Mouse (Mus musculus) urinary bladder, adult 2 months (tissue): Measurements from ENCODE around the gene Rbms3. TPM values are rescaled to one million over a fixed set of nuclear protein-coding genes. Genes with fewer than 3 reads are reported as not detected.

Experiments used
- DNase-seq: peaks from one replicate; pipeline ENCODE4 v3.0.0; 2022; ENCODE audit warnings: low spot score
- polyA plus RNA-seq: library from polyadenylated mRNA; depleted of rRNA; stranded (reverse); fragments of >200 nt; gene quantifications from 2 replicates; pipeline ENCODE4 v1.2.3, GENCODE M21; 2012

Rbms3 gene
- polyA plus RNA-seq, 1 experiment, result 20.8 TPM

DNA sequence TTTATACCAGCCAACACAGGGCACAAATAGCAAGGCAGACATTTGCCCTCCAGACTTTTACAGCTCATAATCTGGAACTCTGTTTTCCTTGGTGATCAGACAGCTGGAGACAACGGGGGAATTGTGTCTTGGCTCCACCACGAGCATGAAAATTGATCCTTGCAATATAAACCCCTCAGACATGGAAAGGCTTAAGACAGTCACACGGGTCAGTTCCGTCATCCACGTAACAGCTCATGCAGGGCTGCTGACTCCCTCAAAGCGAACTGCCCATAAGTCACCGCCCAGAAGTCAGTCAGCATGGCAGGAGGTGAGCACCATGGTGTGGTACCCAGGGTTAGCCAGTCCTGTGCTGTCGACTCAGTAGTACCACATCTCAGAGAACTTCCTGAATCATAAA is 794.8 kb downstream of the Rbms3 start:
- DNase-seq, result no peak

DNA sequence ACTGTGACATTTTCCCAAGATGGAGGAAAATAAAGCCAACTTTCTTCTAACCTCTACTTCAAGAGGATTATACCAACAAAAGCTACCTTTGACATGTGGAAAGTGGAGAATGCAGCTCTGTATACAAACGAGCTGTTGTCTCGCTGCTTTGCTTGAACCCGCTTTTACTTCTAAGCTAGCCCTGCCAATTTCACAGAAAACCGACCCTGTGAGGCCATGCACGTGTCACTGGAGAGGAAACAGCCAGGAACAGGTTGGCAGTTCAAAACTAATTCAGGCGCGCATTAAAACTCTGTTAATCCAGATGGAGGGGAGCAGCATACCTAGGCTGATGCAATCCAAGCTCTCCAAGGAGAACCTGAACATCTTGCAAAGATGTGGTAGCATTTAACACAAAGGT is 796.0 kb downstream of the Rbms3 start:
- no peak for DNase-seq

DNA sequence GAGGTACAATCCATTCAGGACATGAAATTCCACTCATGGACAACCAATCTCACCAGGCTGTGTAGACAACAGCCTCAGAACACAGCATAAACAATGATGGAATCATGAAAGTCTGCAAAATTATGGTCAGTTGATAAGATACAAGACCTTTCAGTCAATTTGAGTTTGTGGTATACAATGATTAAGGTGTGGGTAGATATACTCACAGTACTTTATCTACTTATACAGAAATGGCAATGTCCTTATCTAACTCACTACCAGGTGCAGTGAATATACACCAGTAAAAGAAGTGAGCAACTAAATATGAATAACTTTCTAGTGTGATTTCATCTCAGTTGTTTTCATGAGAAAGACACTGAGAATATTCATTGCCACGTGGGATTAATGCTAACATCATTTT is 796.9 kb downstream of the Rbms3 start:
- DNase-seq, result no peak

DNA sequence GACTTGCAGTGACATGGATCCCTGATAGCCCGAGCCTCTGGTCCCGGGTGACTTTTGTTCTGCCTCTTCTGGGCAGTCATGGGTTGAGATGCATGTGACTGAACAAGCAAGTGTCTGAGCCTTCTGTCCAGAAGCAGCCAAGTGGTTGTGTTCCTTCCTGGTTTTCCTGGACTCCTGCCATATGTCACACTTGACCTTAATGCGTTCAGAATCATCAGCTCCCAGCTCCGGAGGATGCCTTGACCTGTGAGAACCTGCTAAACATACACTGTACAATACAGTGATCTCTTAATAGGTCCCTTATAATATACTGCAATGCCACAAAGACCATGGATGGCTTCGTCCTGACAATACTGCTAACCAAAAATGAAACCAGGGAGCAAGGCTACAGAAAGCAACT is 798.3 kb downstream of the Rbms3 start:
- DNase-seq, result no peak

DNA sequence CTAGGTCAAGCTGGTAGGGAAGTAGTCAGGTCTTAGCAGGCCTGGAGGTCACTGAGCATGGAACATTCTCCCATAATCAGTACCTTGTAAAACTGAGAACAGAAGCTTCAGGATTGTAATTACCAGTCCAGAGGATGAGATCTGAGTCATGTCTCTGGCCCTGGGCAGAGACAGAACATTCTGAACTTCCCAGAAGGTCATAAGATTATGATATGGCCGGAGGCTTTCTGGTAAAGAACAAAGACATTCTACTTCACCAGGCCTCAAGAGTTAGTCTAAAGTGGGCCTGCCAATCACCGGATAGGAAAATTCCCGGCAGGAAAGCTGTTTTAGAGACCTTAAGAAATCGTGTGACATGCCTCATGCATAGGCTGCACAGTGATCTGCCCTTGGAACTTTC is 799.8 kb downstream of the Rbms3 start:
- DNase-seq, result no peak

DNA sequence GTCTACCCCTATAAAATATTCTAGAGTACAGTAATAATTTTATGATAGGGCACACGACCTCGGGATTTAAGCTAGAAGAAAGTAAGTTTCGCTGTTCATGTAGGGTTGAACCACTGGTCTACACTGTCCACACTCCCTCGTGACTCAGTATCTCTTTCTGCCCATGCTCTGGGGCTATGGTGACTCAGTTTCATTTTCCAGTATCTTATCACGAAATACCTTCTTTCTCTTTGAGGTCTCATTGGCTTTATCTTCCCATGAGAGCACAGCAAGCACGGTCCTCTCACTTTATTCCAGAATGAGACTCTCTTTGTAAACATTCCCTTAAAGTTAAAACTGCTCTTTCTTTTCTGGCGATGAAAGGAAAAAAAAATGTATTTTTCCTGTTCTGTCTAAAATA is 808.1 kb downstream of the Rbms3 start:
- DNase-seq, result no peak

DNA sequence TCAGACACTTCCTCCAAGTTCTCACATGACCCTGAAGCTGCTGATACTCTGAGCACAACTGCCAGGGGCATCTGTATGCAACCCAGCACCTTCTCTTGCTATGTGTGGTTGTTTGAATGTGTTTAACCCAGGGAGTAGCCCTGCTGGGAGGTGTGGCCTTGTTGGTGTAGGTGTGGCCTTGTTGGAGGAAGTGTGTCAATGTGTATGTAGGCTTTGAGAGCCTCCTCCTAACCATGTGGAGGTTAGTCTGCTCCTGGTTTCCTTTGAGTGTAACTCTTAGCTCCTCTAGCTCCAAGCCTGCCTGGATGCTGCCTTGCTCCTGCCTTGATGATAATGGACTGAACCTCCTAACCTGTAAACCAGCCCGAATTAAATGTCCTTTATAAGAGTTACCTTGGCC is 812.5 kb downstream of the Rbms3 start:
- no peak for DNase-seq

DNA sequence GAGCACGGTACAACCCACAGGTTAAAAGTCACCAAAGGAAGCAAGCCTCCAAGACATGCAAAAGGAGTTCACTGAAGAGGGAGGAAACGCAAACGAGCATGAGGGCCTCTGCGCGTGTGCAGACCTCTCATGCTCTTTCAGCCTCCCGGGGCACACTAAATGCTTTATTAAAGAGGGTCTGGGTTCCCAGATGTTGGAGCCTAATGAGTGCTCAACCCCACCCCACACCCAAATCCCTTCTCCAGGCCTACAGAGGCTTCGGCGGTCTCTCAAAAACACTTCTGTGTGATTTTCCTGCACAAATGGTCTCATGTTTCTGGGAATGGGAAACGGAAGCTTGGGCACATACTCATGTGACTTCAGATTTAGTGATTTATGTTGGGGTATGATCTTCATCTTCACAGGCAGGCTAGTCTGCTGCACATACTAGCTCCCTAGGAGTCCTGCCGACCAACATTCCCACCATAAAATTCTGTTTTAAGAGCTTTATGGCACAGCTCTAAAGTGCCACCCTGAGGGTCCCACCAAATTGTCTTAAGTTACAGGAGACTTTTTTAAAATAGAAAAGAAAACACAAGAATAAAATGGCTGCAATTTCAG is 815.1 kb downstream of the Rbms3 start:
- no peak for DNase-seq

DNA sequence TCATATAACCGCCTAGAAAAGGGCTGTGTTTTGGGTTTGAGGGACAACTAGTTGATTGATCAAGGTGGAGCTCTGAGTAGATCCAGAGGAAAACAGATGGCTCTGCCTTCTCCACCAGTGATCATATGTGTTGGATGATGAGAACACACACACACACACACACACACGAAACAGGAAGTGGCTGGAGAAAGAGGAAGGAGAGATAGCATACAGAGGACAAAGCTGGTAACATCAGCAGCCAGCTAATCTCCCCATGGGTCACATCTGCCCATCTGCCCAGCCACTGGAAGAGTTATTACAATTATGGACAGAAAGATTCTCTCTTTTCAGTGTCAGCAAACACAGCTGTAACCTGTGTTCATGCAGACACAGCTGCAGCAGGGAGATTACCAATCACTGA is 816.3 kb downstream of the Rbms3 start:
- DNase-seq, result no peak

DNA sequence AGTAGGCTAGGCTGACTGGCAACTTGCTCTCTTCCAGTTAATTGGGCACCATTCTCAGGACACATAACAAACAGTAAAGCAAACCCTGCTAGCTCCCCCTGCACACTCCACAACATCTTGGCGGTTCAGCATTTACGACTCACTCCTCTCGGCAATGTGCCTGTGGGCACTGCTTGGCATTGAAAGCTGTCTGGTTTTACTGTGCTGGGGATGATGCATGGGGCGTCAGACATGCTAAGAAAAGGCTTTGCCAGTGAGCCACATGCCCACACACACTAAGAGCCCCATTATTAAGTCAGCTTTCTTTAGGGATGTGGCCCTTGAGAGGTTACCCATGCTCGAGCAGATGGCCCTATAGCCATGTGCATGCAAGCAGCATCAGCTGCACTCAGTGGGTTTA is 820.5 kb downstream of the Rbms3 start:
- DNase-seq, result no peak

DNA sequence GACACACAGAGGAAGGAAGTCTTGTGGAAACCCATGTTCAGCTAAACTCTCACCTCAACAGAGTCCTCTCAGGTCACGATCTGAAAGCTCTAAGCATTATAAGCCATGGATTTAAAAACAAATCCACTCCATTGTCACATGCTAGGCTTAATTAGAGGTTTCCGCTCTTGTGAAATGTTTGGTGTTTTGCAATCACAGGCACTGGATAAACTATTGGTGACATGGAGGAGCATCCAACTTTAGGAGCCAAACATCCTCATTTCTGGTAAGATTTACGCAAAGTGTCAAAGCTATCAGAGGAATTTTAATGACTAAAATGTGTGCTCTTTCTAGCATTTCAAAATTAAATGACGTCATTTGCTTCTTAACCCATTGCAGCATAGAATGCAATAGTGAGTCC is 821.3 kb downstream of the Rbms3 start:
- DNase-seq, result no peak

DNA sequence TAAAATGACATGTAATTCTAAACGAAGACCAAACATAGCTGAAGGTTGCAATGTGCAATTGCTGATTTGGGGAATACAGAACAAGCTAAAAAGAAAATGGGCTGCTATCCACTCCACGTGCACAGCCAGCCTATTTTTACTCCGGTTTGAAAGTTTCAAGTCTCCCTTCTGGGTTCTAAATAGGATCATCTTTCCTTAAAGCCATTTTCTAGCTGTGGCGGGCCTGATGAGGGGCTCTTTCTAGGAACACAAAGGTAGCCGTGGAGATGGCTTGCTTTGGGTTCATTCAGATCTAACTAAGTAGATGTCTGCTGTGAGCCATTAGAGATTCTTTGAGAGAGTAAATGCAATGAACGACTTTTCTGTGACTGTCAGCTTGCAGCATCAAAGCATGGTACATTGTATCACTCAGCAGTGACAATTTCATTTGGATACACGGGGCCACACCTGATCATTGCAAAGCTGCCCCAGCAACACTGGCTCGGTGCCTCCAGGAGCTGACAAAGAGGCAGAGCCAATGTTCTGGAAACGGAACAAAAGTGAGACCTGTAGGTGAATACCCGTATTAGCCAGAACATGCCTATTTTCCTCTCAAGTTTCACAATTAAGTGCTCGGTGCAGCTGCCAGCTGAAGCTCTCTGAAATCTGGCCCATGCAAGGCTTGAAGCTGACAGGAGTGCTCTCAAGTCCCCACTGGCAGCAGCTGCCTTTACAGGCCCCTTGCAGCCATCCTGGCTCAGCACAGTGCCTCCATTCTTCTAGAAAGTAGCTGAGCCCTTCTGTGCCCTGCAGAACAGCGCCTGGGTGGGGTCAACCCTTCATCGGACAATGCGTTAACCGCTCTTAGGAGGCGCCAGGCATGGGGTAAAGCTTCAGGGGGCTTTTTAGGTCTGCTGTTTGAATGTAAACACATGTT is 822.3 kb downstream of the Rbms3 start:
- no peak for DNase-seq

DNA sequence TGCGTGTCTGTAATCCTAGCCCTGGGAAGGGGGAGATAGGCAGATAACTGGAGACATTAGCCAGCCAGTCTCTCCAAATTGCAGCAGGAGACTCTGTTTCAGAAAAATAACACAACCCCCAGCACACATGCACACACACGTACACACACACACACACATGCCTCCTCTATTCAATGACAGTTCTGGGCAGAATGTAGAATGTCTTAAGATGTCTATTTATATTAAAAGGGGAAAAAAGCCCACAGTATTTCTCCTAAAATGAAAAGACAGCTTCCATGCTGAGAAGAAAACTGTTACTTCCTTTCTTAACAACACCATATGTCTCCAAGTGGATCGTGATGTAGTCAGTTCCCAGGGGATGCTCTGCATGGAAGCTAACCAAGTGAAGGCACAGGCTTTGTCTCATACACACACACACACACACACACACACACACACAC is 826.4 kb downstream of the Rbms3 start:
- no peak for DNase-seq

DNA sequence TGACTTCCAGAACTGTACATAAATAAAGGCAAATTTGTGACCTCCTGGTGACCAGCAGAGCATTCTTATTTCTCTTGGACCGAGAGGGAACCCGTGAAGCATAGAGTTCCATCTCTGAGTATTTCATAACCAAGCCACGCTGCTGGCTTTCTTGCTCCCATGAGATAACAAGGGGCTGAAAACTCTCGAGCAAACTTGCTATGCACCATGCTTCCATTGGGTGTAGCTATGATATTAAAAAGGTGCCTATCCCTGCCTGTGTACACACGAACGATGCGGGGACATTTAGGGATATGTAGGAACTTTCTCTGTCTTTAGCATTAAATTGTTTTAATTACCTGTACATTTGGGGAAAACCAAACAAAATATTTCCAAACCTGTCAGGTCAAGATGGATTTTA is 827.1 kb downstream of the Rbms3 start:
- DNase-seq, result no peak

DNA sequence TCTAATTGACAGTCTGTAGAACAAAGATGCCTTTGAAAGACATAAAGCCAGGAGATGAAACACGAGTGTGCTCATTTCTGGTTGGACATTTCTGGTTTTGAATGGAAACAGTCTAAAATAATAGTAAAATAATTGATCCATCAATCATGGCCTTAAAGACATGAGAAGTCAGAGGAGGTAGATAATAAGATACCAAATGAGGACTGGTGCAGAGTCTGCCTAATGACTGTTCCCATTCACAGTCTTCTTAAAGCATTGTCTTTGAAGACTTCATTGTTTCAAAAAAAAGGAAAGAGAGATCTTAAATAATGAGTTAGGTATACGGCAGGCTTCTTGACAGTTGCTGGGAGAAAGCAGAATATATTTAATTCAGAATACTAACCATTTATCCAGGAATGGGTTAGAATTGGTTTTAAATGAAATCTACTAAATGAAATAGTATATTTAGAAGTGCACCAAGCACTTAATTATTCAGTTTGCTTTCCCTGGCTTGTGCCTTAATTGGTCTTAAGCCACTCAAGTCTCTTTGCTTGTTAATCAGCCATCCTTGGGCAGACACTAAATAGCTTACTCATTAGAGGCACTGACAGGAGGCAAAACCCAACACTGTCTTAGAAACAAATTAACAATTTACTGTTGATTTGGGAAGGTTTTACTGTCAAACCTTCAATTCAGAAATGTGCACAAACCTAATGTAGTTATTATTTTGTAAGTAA is 834.3 kb downstream of the Rbms3 start:
- no peak for DNase-seq

DNA sequence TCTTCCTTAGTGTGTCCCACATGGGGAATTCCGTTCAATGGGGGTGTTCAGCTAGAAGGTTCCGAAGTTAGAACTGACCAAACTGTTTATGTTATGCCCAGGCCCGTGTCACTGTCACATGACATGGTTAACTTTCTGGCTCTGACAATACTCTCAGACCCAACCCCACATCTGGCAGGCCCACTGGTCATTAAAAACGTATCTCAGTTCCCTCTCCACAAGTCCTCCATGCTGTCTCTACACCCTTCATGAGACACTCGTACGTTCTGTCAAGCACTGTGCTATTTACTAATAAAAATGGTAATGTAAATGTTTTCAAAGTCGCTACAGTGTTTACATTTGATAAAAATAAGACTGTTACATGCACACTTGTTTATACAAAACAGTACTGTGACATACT is 837.9 kb downstream of the Rbms3 start:
- no peak for DNase-seq

DNA sequence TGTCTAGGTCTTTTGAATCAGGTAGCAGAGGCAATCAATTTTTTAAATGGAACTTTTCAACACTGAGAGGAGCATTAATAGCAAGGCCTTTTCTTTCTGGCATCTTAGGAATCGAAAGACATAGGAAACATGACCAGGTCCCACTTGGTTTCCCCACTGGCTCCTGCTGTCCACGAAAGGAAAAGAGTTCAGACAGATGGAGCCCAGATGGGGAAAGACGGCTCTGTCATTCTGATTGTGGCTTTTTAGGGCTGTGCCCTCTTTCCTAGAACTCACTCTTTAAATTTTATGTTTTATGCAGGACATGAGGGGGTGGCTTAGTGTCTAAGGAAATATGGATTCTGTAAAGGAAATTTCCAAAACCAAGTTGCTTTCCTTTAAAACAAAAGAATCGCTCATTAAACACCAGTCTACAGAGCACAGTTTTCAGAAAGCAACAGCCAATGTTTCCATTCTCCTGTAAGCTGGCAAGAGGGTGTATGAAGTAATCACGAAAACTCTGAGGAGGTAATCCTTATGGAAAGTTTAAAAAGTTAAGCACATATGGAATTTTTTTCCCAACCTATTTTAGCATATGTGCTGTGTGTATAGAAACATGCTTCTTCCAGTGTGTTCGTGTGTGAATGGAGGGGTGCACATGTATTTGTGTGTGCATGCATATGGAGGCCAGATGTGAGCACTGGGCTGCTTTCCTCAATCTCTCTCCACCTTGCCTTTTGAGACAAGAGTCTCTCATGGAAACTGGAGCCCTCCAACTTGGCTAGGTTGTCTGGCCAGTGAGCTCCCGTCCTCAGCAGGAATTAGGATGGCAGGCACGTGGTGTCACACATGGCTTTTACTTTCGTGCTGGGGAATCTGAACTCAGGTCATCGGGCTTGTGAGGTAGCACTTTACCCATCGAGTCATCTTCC is 843.3 kb downstream of the Rbms3 start:
- no peak for DNase-seq

DNA sequence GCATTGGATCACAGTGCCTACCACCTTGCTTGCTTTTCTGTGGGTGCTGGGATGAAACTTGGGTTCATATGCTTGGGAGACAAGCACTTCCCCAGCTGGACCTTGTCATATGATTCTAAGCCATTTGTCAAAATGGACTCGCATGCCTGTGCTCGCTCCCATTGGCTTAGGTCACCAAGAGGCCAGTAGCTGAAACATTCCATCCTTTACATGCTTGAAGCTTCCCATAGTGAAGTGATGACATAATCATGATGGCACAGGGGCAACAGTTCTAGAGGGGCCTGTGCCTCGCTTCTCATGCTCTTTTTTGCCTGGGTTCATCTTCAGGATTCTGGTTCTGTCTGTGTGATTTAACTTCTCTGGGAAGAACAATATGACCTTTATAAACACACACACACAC is 857.9 kb downstream of the Rbms3 start:
- no peak for DNase-seq

DNA sequence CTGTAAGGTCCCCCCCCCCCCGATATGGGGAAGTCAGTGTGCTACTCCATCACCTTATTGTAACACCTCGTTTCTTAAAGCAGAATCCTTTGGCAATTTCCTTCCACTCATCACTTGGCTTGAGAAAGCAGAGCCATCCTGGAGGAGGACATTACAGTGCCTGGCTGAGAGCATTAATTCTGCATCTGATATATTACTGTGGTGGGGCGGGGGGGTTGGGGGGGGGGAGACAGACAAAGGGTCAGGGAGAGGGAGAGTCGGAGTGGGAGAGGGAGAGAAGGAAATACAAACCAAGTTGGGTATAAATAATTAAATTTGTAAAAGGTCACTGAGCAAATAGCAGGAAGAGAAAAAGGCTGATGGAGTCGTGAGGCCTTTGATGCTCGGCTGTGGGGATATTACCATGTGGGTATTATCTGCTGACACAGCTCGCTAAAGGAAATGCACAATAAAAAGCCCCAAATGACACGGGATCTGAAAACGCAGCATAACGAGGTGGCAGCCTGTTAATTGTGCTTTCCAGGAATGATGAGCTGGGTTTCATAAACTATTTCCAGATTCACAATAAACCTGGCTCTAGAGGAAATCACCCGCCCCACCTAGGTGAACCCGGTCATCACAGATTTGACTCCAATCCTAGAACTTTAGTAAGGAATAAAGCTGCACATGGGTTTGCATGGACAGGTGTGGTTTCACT is 860.2 kb downstream of the Rbms3 start:
- DNase-seq, result no peak

DNA sequence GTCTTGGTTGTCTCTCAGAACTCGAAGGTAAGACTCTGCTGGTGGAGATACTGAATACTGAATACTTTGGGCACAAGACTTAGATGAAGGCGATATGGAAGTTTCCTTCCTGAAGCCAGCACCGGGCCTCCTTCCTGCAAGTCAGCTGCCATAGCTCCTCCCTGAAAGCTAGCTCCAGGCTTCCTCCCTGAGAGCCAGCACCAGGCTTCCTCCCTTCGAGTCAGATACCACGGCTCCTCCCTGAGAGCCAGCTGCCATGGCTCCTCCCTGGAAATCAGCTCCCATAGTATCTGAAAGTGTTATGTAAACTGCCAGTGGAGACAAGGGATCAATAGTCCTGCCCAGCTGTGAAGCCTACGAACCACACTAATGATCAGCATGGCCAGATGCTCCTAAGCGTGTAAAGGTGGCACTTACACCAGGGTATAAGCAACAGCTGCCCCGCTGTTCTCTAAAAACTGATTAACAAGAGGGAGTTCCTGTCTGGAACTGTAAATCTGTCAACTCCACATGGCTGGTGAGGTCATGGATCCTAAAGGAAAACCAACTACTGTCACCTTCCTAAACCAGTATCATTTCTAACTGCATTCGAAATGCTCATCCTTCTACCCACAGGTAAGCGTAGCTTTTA is 867.2 kb downstream of the Rbms3 start:
- DNase-seq, result no peak
